Mouse (Mus musculus) lung, adult 2 months (tissue): ENCODE measurements around the gene Oas1e.

ENCODE experiments used
- CTCF ChIP-seq: fragments of 200-500 bp; IDR thresholded peaks from 2 replicates; pipeline ENCODE4 v1.5.1; 2011; ENCODE audit warnings: mild to moderate bottlenecking, low read length, control low read depth; ENCODE audit not compliant: insufficient read depth
- POLR2A ChIP-seq: fragments of 200-500 bp; IDR thresholded peaks from 2 replicates; pipeline ENCODE4 v1.6.1; 2011; ENCODE audit warnings: low read depth, mild to moderate bottlenecking, control low read depth, low read length, borderline replicate concordance; ENCODE audit errors: extremely low read depth

GRCm38 (mm10) chr5:120836731-120837585 lies 41.6 kb upstream of the Oas1e start:
- TF ChIP-seq CTCF (peak; percentile 59), POLR2A (no peak)
